Mouse (Mus musculus): ENCODE measurements at regions not wholly inside any gene's neighbourhood (a gene's known extent, or its start where the extent isn't known, plus 50 kb on each side); places are given as distances from the start of the nearest gene placed in this dataset.
A peak's percentile ranks its signal among the peaks of the same experiment; 100 is the strongest.

DNA sequence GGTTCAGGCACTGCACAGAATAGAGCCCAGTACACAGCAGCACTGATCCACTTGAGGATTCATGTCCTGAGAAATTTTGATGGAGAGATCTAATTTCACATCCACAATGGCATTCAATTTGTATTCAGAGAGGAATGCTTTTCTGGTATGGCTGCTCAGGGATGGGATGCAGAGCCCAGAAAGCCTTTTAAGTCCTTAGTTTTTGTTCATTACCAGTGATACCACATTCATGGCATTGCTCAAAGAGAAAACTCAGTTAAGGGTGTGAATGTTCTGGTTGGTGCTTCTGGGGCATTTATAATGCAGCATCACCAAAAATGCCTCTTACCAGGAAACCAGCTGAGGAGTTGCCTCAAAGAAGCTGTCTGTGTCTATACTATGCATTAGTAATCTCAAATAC, 151.5 kb upstream of the Mmadhc start:
- no peak for DNase-seq (ENCODE audit: low spot score)

DNA sequence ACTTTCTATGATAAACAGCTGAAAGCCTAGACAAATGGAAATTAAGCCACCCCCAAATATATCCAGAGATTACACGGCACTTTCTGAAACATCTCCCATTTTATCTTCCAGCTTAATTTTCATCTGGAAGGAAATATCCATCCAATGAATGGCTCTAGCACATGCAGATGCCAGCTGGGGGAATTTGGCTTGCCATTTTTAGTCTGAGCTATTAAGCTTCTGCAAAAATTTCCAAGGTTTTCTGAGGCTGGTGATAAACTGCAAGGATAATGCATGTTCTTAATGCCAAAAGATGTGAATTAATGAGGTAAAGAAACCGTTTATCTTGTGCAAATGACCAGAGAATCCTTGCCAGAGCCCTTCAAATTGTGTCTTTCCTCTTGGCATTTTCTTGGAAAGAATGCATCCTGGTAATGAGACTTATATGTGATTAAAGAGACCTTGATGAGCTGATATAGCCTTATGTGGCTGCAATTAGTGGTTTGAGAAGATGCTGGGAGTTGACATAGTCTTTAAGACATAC, 149.4 kb upstream of the Mmadhc start:
- no peak for DNase-seq (ENCODE audit: low spot score)

DNA sequence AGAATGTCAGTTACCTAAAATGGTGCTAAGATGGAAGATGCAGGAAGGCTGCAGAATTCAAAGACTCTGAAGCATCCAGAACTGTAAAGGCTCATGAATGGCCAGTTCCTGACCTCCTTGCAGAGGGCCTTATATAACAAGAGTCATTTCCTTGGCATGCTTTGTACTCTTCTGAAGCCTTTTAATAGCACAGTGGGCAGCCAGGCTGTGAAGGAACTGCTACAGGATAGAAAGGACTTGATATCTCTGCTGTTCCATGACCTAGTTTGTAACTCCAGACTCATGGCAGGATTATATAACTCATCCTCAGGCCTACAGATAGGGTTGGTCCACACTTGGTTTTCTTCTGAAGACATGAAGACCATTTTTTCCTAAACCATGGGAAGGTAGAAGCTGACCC, 143.7 kb upstream of the Mmadhc start:
- no peak for DNase-seq (ENCODE audit: low spot score)

DNA sequence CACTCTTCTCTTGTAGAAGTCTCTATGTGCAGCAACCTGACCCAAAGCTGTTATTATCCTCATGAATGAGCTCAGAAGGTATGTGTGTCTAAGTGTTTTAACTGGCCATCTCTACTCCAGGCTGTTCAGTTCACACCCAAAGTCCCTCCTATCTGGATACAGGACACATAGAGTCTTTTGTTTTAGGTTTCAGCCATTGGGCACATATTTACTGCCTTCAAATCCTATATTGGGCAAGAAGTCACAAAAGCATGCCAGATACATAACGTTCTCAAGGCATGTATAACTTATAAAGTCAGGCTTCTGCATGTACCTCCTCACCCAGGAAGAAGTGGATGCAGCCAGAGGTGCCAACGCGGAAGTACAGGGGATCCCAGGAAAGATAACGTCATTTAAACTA, 136.6 kb upstream of the Mmadhc start:
- DNase-seq (ENCODE audit: low spot score) = no peak

DNA sequence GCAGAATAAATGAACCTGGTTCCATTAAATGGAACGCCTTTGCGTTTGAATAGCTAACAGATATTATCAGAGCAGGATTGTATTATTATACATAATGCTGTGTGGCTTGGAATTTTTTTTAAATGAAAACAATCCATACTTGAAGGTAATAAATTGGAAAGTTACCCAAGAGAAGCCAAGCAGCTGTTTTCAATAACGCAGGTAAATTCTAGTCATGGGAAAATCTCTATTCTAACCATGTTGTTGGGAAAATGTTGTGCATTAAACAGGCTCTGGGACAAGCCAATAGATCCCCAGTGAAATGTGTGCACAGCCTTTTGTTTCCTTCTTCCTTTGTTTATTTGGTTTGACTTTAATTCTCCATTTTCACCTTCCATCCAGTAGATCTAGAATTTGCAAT, 128.6 kb upstream of the Mmadhc start:
- no peak for DNase-seq (ENCODE audit: low spot score)

DNA sequence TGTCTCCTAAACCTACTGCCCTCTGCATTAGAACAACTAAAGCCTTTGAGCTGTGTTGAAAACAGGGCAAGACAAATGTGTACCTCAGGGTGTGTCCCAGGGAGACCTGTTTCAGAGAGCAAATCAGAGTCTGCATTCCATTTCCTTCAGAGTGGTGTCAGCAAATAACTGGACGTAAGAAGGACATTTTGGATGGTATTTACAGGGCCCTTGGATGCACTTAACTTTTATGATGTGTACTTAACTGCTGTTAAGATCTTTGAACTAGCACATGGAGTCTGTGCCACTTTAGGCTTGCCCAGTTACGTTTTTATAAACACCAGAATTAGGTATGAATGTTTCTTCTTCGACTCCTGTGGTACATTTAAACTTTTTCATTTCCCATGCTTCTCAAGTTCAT, 123.0 kb upstream of the Mmadhc start:
- DNase-seq (ENCODE audit: low spot score) = no peak

DNA sequence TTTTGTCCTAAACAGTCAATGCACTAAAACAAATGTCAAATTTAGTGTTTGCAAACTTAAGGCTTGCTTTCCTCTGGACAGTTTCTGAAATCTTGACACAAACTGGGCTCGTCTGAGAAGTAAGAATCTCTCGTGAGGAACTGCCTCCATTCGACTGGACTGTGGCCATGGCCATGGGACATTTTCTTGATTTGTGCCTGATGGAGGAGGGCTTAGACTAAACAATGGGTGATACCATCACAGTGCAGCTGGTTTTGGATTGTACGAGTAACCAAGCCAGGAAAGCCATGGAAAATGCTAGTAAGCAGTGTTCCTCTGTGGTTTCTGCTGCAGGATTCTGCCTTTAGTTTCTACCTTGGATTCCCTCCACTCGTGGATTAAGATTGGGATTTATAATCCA, 121.0 kb upstream of the Mmadhc start:
- no peak for DNase-seq (ENCODE audit: low spot score)

- no peak for DNase-seq (ENCODE audit: low spot score)
Observed at GRCm38 (mm10) chr2:50417135-50417534, 120.5 kb upstream of the Mmadhc start.

- no peak for DNase-seq (ENCODE audit: low spot score)
Observed at GRCm38 (mm10) chr2:50416056-50416455, 119.5 kb upstream of the Mmadhc start.

DNA sequence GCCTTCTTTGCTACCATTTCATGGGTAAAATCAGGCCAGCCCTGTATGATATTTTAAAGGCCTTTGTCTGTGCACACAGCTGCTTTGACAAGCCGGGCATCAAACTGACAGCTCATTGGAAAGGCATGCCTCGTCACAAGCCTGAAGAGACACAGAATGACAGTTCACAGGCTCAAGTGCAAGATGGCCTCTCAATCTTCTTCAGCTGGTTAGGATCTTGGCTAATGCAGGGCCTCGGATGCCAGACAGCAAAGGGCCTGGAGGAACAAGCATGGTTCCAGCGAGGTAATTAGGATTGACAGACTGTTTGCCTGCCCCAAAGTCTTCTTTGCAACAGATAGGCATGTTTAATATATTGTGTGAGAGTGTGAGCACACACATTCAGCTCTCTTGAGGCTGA, 109.3 kb upstream of the Mmadhc start:
- DNase-seq (ENCODE audit: low spot score) = no peak

DNA sequence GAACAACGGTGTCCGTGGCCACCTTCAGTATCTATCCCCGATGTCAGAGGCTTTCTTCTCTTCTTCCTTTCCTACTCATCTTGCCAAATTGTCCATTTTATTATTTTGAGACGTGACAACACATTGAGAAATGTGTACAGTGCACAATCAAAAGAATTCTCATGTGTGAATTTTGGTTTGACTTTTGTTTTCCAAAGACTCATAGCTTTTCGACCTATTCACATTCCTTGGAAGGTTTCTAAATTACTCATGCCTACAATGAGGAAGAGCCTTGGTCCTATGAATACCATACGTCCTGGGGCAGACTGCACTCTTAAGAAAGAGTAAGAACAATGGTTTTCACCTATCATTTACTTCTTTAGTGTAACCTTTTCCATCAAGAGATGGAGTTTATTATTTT, 106.5 kb upstream of the Mmadhc start:
- DNase-seq (ENCODE audit: low spot score) = no peak

GRCm38 (mm10) chr2:50398576-50398975, 102.0 kb upstream of the Mmadhc start:
- DNase-seq (ENCODE audit: low spot score) = no peak

GRCm38 (mm10) chr2:50377609-50378413, 81.2 kb upstream of the Mmadhc start:
- no peak for DNase-seq (ENCODE audit: low spot score)

DNA sequence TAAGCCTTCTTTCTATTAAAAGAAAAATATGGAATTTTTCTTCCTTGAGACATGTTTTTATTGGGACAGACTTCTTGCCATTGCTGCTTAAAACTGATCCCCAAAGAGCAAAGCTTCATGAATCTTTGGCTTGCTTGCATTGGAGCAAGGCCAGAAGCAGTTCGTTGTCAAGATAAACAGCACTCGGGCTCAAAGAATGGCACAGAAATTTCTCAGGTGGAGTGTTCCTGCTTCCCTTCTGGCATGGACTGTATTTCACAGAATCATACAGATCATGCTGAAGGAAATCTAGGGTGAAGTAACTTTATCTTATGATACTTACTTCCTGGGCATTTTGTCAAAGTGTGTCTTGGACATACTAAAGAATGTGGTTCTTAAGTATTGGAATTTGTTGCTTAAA, 77.0 kb upstream of the Mmadhc start:
- peak; percentile 11 for DNase-seq (ENCODE audit: low spot score)

DNA sequence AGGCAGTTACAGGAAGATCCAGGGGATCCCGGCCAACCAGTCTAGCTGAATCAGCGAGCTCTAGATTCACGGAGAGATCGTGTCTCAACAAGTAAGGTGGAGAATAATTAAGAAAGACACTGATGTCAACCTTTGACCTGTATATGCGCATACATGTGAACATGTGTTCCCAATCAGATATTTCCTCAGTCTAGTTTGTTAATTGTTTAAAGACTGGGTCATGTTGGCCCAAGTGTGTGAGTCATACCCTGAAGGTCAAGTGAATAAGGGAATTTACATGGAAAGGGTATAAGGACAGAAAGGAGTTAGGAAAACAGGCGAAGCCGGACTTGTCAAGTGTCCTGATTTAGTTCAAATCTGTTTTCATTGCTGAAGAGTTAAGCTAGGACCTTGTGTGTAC, 76.4 kb upstream of the Mmadhc start:
- no peak for DNase-seq (ENCODE audit: low spot score)

GRCm38 (mm10) chr2:50368831-50369230, 72.2 kb upstream of the Mmadhc start:
- no peak for DNase-seq (ENCODE audit: low spot score)

DNA sequence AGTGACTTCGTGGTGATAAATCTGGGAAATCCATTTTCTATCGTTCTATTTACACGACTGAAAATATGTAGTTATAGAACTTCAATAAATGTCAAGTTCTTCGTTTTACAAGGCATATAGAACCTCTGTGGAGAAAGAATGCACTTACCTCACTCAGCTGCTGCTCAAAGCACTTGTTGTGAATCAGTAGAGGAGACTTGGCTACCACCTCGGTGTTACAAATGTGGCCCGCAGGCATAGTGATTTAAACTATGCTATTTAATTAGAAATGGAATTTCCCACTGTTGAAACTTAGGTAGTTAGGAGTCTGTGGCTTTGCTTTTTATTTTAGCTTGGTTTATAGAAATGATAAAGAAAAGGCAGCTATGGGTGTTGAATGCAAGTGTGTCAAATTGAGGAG, 71.8 kb upstream of the Mmadhc start:
- DNase-seq (ENCODE audit: low spot score) = no peak

- no peak for DNase-seq (ENCODE audit: low spot score)
Observed at GRCm38 (mm10) chr2:50365221-50365620, 68.6 kb upstream of the Mmadhc start.

- DNase-seq (ENCODE audit: low spot score) = no peak
Observed at GRCm38 (mm10) chr2:50356089-50356488, 59.5 kb upstream of the Mmadhc start.

- no peak for DNase-seq (ENCODE audit: low spot score)
Observed at GRCm38 (mm10) chr2:50347486-50348265, 51.1 kb upstream of the Mmadhc start.

Measured in heart, adult 8-10 months (tissue).